Mouse (Mus musculus) frontal cortex, postnatal 14 days (tissue): ENCODE measurements around the gene Zfhx3.

Experiments
- DNase-seq, 2 experiments: peaks; one replicate each; pipeline ENCODE4 v3.0.0; 2022; ENCODE audit warnings: low spot score in 2 of 2

Gene Zfhx3

DNA sequence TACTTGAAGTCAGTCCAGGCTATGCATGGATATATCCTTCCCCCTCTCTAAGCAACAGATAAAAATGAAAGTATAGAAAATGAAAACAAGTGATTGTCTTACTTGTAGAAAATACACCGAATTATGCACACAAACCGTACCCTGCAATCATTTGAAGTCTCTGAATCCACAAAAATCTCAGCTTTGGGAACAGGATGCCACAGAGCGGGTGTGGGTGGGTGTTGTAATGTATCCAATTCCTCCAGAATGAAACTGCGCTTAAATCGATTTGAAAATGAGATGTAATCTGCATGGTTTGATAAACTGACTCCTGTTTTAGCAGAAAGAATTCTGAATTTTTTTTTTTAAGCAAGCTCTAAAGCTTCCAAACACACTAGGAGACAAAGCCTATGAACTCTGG lies 297.1 kb downstream of the Zfhx3 start:
- DNase-seq = peak in 1 of 2 experiments; percentile 10

DNA sequence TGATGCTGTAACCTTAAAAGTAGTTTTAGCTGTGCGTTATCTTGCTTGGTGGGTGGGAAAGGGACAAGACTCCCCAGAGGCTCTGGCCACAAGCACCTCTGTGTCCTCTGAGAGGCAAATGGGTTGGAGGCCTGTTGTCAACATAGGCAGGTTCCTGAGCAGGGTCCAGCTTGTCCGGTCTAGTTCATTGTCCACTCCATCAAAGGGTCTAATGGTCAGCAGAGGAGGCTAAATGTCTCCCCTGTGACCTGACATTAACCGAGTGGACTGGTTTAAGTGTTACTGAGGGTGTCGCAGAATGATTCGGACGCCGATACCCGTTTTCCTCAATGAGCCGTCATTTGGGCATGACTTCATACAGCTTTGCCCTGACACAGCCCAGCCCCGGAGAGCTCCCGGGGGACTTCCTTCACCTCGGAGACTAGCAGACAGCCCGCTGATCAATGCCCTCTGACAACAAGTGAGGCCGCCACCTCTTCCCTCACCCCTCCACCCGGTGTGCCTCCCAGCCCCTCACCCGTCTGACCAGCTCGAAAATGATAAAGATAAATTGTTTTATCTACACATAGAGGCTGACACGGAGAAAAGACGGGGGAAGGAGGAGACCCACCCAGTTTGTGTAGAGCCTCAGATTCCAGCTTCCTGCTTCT lies 298.7 kb downstream of the Zfhx3 start:
- DNase-seq = no peak

DNA sequence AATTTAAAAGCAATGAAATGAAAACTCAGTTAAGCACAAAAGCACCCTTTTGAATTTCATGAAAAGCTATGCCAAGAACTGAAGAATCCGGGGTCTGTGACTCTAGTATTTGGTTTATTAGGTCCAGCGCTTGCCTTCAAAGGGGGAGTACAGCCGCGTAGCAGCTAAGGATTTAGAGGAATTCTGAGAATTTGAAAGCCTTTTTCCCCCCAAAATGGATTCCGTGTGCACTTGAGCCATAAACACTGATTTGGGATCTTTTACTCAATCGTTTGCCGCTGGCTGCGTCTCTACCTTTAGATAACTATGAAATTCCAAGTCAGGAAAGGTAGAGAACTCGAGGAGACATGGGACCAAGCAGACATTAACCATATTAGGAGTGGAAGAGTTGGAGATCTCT lies 300.8 kb downstream of the Zfhx3 start:
- DNase-seq = no peak

DNA sequence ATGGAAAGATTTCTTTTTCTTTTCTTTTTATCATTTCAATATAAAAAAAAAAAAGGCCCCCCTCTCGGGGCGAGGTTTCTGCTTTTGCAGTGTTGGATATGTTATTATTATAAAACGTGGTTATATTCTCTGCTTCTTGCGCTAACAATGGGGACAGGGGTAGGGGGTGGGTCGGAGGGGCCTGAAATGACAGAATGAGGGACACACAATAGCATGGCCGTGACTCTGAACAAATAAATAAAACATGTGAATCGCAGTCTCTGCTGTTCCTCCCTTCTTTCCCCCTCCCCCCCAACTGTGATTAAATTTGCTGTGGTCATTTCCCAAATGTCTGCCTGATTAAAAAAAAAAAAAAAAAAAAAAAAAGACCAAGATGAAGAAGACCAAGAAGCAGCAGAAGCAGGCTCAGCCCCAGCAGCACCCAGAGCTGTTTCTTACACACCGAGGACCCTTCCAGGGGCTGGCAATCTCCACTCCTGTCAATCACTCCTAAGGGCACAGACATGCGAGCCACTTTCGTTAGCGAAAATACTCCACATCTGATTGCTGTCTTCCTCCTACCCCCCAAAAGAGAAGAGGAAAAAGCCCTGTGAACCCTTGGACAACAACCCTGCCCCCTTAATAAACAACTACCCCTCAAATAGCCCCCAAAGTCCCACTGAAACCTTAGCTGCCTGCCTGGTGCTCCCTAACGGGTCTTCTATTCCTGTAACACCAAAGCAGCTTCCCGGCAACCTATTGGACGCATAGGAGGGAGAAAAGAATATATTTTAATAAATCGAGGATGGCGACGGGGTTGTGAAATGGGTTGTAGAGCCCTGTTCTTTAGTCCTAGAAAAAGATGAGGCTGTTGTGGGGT lies 302.4 kb downstream of the Zfhx3 start:
- DNase-seq = no peak

DNA sequence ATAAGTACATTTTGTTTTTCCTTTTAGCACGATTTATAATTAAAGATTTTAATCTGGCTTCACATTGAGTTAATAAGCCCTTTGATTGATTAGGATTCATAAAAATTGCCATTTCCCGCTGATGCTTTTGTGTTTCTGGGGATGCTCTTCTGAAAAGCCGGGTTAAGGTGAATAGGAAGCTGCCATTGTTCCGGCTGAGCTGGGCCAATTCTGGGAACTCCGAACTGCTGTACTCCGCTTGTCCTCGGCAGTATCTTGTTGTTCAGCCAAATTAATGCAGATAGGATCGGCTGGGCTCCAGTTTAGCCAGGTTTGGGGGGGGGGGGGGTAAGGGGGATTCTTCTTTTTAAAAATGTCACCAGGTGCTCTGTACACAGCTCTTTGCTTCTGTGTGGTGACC lies 303.1 kb downstream of the Zfhx3 start:
- DNase-seq = no peak

DNA sequence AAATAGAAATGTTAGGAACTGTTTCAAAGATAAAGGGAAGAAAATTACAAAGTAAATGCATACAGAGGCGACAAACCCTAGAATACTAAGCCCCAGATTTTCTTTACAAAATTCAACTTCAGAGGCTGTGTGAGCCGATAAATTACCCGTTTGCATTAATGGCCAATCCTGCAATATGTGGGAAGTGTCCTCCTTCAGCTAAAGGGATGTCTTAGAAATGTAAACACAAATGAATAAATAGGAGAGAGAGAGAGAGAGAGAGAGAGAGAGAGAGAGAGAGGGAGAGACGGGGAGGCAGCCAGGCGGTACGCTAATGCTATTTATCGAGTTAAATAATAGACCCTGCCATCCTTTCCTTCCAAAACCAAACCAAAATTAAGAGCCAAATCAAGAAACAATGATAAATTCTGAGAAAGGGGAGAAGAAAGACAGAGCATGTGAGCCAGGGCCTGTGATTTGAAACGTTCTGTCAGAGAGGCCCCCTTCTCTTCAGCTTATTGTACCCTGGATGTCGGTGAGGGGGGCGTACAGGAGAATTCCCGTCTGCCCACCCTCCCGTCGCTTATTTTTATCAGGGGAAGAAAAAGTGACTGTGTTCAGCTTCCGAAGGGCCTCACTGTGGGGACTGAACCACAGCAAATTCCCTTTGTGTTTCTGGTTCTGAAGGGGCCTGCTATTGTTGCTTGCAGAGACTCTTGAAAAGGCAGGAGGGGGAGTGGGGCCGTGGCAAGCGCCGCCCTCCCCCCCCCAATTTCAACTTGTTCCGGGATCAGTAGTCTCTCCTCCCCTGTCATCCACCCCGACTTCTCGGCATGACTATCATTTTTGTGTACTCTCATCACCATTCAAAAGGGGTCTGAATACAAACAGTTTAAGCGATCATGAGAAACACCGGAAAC lies 303.8 kb downstream of the Zfhx3 start:
- DNase-seq = no peak

DNA sequence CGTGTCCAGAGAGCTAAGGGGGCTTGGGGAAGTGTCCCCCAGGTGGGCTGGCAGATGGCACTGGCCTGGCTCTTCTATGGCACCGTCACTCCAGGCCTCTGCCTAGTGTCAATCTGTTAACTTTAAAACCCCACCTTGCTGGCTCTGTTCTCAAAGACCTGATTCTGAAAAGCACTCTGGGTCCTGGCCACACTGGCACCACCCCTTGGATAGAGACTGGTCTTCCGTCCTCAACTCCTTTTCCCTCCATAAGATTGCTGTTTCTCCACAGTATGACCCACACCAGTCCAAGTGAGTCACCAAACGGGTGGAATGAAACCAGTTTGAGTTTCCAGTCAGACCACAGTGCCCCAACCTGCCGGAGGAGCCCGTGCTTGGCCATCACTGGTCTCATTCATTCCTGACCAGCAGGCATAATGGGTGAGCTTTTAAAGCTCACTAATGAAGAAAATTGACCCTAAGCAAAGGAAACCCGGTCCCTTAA lies 304.5 kb downstream of the Zfhx3 start:
- no peak for DNase-seq

DNA sequence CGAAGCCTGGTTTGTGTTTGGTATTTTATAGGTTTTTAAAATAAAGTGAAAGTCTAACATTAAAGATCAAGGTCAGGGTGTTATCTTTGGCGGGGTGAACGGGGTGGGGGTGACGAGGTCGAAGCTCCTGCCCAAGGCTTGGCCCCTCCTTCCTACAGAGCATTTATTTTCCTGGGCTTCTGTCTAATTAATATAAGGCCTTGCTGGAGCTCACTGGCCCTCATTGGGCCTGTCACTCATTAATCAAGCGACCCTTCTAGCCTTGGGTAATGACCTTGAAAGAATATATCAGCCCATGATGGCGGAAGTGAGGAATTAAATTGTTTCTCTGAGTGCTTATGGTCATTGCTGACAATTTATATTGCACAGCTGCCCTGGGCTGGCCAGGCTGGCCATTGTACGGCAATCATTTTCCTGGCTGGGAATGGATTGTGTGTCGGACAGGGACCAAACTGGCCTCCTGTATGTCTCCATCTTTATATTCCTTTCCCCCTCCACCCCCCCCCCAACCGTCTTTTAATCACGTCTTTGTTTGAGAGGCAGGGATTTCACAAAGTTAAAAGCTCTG lies 322.2 kb downstream of the Zfhx3 start:
- no peak for DNase-seq

DNA sequence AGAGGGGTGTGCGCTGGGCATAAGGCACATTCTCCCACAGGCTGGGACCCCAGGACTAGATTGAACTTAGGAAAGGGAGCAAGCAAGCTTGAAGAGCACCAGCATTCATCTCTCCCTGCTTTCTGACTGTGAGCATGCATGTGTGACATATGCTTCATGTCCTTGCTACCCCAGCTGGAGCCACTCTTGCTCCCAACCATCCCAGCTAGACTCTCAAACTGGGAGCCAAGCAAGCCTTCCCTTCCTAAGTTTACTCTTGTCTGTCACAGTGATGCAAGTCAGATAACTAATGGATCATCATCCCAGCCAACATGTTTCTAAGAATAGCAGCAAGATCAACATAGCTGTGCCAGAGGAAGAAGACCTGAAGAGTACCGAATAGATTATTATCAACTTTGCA lies 335.5 kb downstream of the Zfhx3 start:
- DNase-seq = no peak

DNA sequence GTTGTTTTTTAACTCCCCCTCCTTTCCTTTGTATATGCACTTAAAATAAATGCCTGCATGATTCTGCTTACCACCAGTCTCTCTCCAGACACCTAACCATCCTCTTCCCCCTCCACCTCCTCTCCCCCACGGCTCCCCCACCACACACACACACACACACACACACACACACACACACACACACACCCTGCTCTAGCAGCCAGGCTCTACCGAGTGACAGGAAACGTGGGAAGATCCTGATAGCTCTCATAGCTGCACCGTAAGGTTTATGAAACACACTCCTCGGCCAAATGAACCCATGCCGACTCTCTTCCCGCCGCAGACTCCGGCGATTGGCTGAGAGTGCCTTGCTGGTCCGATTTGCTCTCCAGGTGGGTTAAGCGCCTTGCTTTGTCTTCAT lies 339.5 kb downstream of the Zfhx3 start:
- DNase-seq = no peak

DNA sequence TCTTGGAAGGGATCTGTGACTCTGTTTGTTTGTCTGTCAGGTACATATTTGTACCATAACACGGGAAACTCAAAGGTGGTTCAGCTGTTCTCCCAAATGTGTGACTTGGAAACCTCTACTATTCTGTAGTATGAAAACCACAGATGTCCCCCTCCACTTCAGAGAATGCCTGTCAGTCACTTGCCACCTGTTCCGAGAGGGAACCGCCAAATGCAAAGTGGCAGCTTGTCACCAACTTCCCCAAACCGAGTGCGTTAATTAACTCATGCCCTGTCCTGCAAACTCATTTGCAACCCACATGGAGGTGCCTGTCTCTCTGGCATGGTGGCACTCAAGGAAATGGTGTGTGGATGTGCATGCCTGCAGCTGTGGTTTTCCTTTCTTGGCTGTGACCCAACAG lies 343.7 kb downstream of the Zfhx3 start:
- no peak for DNase-seq

DNA sequence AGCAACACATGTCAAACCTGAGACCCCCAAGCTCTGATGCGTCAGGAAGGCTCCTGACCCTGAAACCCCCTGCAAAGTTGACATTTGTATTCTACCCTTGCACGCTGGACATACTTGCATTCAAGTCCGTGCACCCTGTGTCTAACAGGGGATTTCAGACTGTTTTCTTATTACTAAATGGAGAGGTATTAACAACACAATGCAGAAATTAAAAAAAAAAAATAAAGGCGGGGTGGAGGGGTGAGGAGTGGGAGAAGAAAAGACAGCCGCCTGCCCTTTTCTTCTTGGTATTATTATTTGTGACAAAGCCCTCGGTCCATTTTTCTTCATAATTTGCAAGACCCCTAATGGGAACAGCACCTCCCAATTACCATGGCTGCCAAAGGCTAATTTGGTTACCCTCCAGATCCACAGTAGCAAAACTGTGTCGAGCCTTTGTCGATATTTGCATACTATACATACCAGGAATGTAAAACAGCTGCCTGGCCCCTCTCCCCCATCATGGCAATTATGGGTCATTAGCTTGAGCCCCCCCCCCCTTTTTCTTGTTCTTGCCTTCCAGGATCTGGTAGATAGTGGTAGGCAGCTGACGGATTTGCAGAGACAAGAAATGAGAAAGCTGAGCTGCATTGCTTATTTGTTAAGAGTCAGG lies 358.6 kb downstream of the Zfhx3 start:
- no peak for DNase-seq

DNA sequence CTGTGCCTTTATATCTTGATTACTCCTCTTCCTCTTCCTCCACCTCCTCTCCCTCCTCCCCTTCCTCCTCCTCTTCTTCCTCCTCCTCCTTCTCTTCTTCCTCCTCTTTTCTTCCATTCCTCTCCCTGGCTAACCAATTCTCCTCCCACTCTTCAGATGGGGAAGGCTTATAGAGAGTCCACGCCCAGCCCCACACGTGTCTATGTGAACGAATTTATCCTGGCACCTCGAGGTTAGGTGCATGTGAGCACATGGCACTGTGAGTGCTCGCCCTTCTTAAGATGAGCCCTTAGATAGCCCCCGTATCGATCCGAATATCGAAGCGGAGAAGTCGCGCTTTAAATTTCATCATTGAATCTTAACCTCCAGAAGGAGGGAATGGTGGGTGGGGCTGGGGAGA lies 359.2 kb downstream of the Zfhx3 start:
- no peak for DNase-seq

DNA sequence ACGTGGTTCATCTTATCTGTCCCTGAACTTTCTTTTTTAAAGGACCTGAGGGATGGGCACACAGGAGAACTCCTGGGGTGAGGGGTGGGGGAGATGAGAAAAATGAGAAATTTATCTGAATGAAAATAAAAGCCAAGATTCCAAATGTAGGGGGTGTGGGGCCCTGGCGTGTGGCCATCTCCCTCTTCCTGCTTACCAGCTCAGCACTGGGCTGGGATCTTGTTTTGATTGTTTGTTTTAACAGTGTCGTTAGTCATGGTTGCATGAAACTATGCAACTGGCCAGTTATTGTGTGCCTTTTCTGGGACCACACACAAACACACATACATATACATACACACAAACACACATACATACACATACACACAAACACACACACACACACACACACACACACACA lies 362.9 kb downstream of the Zfhx3 start:
- DNase-seq = no peak

DNA sequence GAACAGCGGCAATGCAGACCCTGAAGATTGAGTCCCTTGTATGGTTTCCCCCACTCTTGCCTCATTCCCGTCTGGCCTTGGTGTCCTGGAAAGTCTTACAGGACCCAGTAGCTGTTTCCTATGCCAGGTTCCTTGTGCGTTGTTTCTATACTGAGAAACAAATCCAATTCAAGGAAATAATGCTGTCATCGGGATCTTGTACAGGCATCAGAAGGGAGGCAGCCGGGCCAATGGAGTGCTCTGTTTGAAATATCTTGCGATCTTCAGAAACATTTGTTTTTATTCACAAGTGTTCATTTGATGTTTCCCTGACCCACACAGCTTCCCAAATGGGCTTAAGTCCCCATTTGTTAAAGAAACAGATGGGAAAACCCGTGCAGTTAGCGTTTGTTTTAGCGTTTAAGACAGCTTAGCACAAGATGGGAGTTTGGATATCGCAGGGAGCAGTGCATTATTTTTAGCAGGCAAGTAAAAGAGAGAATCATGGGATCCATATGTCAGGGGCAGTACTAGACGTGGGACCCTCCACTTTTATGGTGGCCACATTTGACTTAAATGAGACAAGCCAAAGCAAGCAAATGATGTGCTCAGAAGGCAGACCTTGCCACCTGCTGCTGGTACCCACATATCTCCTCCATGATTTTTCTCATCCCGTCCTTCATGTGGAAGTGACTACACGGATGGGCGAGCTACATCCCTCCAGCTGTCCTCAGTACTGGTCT lies 367.2 kb downstream of the Zfhx3 start:
- DNase-seq = no peak

DNA sequence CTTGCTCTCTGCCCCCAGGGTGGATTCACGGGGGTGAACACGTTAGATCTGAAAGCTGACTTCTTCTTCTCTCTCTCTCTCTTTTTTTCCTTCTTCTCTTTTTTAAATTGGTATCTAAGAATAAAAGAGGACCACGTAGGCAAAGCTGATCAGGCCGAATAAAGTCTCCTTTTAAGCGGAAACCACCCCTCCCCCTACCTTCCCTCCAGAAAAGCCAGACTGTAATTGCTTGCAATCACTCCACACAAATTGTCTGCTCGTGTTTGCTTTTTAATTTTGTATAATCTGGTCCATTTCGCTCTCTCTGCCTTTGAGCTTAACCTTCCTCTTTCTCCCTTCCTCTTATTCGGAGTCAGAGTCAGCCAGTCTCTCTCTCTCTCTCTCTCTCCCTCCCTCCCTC lies 372.6 kb downstream of the Zfhx3 start:
- DNase-seq = no peak

DNA sequence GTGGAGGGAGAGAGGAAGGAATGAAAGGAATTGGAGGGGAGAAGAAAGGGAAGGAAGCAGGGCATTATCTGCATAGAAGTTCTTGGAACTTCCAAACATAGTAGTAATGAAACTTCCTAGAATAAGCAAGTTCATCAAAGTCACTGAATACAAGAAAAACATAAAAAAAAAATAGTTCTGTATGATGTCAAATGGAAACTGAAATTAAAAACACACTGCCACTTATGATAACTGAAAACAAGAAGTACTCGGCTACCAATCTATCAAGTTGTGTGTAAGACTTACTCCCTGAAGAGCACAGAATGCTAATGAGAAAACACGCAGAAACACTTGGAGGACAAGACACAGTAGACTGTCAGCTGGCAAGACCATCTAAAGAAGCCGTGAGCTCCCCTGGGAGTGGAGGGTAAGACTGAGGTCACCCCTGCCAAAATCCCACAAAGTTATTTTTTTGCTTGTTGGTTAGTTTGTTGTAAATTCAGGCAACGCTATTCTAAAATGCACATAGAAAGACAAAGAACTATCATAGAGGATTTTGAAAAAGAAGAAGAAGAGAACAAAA lies 375.2 kb downstream of the Zfhx3 start:
- DNase-seq = no peak

DNA sequence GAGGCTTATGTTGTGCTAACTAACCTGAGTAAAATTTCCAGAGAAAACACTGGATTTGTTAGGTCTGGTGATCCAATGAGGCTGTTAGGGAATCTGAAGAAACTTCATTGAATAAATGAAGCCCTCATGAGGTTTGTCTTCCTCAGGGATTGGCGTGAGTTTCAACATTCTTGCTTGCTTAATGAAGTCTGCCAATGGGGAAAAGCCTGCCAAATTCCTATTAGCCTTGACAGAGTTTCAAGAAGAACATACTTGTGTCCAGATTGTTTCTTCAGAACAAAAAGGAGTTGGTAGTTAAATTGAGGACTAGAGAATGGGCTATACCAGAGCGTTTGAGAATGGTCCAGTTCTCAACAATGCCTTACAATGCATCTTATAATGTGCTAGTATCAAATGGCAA lies 385.3 kb downstream of the Zfhx3 start:
- DNase-seq = no peak

DNA sequence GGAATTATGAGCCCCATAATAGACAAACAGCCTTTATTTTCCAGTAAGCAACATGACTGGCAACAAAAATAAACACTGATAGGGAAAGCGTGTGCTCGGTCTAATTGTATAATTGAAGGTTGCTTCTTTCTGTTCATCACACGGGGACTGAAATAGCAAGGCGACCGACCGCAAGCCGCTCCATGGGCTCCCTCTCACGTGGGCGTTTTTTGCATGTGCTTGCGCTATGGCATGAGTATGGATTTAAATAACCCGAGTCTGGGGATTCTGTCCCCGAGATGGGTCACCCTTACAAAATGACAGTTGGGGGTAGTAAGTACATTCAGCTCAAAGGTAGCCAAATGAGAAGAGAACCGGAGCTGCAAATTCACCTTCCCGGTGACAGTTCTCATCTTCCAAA lies 405.9 kb downstream of the Zfhx3 start:
- DNase-seq = no peak

DNA sequence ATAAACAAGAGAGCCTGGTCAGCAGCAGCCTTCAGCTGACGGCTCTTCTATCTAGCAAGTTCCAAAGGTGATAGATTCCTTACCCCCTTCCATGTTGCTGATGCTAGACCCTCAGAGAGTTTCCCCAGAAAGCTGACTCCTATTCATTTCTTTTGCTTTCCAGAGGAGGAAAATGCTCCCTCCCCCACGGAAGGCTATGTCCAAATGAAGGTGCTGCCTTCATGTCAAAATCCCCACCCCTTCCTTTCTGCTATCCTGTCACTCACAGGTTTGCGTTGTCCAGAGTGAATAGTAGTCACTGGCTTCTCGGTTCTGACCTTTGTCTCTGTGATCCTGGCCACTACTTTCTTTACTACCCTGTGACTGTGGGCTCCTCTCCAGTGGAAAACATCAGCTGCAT lies 406.3 kb downstream of the Zfhx3 start:
- DNase-seq = no peak
